Mouse (Mus musculus) ES-Bruce4 (cell line): Measurements from ENCODE around the gene Adarb1. TPM values are rescaled to one million over a fixed set of nuclear protein-coding genes. Genes with fewer than 3 reads are reported as not detected.
A peak's percentile ranks its signal among the peaks of the same experiment; 100 is the strongest.

Source experiments
- H3K27ac ChIP-seq: 2 replicates; pipeline ENCODE4 v1.5.1; 2012; ENCODE audit warnings: low read length, inconsistent platforms; ENCODE audit not compliant: insufficient read depth
- H3K27me3 ChIP-seq: 2 replicates; pipeline ENCODE4 v1.6.1; 2012; ENCODE audit warnings: mild to moderate bottlenecking, low read length, inconsistent platforms; ENCODE audit not compliant: control insufficient read depth, poor library complexity, insufficient read depth, severe bottlenecking
- H3K36me3 ChIP-seq: 2 replicates; pipeline ENCODE4 v1.6.1; 2012; ENCODE audit warnings: inconsistent platforms, mild to moderate bottlenecking, low read length, moderate library complexity; ENCODE audit not compliant: control insufficient read depth, poor library complexity, insufficient read depth, severe bottlenecking
- H3K4me1 ChIP-seq: one replicate; pipeline ENCODE4 v1.8.1; 2011; ENCODE audit warnings: low read length; ENCODE audit not compliant: control insufficient read depth, insufficient read depth
- H3K4me3 ChIP-seq: 2 replicates; pipeline ENCODE4 v1.5.1; 2011; ENCODE audit warnings: low read depth, mild to moderate bottlenecking, low read length
- H3K9ac ChIP-seq: 2 replicates; pipeline ENCODE4 v1.6.1; 2012; ENCODE audit warnings: low read depth, mild to moderate bottlenecking, inconsistent platforms; ENCODE audit not compliant: poor library complexity, severe bottlenecking
- H3K9me3 ChIP-seq: replicated peaks from 2 replicates; pipeline ENCODE4 v1.6.1; 2012; ENCODE audit warnings: mild to moderate bottlenecking, low read length, inconsistent platforms; ENCODE audit not compliant: control insufficient read depth, poor library complexity, insufficient read depth, severe bottlenecking
- CTCF ChIP-seq: IDR thresholded peaks from one replicate; pipeline ENCODE4 v1.8.1; 2011; ENCODE audit warnings: low read depth, low read length
- EP300 ChIP-seq: IDR thresholded peaks from 2 replicates; pipeline ENCODE4 v1.6.1; 2011; ENCODE audit warnings: low read depth, low read length; ENCODE audit not compliant: insufficient read depth
- POLR2A ChIP-seq: IDR thresholded peaks from one replicate; pipeline ENCODE4 v1.8.1; 2011; ENCODE audit warnings: low read length; ENCODE audit not compliant: insufficient read depth
- polyA plus RNA-seq: library from polyadenylated mRNA; stranded (reverse); fragments of >200 nt; gene quantifications from 2 replicates; pipeline ENCODE4 v1.2.4, GENCODE M21; 2011; ENCODE audit warnings: low read depth; ENCODE audit not compliant: missing spikeins, insufficient read depth, insufficient read length

Gene Adarb1
- polyA plus RNA-seq, 1 experiment, result 9.7 TPM

- Histone ChIP-seq H3K4me1 (no peaks in the 10 kb centered on the region), H3K27me3 (no peaks in the 10 kb centered on the region), H3K27ac (no peak overlapping the region), H3K36me3 (no peaks in the 10 kb centered on the region), H3K9me3 (no peaks in the 10 kb centered on the region), H3K9ac (no peak overlapping the region), H3K4me3 (no peak overlapping the region)
- no peak for TF ChIP-seq POLR2A
- TF ChIP-seq CTCF, result no peak
- TF ChIP-seq EP300, result no peak
These were observed 118.9 kb downstream of the Adarb1 start for GRCm38 (mm10) chr10:77299194-77299593.

DNA sequence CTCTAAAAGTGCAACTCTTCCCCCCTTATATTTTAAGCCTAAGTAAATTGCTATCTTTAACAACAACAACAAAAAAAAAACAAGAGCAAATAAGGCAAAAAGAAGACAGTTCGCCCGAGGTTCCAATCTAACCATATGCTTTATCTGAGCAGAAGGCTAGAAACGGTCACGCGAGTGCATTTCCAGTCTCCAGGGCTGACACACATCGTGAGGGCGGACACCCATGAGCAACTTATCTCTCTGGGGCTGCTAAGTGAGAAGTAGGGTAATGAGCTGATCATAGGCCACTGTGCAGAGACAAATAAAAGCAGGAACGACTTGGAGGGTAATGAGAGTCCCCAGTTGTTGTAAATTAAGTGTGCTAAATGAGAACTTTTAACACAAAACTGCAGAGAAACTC, 119.4 kb downstream of the Adarb1 start:
- Histone ChIP-seq H3K4me1 (no peaks in the 10 kb centered on the region), H3K27ac (no peak overlapping the region), H3K27me3 (no peaks in the 10 kb centered on the region), H3K36me3 (no peaks in the 10 kb centered on the region), H3K9me3 (no peaks in the 10 kb centered on the region), H3K9ac (no peak overlapping the region), H3K4me3 (no peak overlapping the region)
- no peak for TF ChIP-seq EP300
- TF ChIP-seq POLR2A, result no peak
- no peak for TF ChIP-seq CTCF

DNA sequence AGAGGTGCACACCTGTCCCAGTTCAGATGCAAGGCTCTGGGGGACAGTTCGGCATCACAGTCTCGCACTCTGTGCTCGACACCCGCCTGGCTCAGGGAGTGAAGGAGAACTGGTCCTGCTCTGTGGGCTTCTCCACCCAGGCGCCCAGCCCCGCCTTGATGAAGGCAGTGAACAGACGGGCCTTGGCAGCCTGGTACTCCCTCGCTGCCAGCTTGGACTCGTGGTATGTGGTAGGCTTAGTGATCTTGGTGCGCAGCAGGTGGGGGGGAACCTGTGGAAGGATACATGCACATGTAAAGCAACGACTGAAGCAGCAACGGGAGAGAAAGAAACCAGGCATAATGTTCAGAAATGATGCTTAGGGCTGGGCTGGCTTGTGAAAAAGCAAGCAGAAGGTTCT, 123.4 kb downstream of the Adarb1 start:
- Histone ChIP-seq H3K4me3 (peak overlapping the region; percentile 15; the same call in 1 of the 2 replicates), H3K36me3 (no peaks in the 10 kb centered on the region), H3K27ac (no peak overlapping the region), H3K27me3 (no peaks in the 10 kb centered on the region), H3K9me3 (no peaks in the 10 kb centered on the region), H3K4me1 (no peaks in the 10 kb centered on the region), H3K9ac (no peak overlapping the region)
- TF ChIP-seq CTCF, result no peak

DNA sequence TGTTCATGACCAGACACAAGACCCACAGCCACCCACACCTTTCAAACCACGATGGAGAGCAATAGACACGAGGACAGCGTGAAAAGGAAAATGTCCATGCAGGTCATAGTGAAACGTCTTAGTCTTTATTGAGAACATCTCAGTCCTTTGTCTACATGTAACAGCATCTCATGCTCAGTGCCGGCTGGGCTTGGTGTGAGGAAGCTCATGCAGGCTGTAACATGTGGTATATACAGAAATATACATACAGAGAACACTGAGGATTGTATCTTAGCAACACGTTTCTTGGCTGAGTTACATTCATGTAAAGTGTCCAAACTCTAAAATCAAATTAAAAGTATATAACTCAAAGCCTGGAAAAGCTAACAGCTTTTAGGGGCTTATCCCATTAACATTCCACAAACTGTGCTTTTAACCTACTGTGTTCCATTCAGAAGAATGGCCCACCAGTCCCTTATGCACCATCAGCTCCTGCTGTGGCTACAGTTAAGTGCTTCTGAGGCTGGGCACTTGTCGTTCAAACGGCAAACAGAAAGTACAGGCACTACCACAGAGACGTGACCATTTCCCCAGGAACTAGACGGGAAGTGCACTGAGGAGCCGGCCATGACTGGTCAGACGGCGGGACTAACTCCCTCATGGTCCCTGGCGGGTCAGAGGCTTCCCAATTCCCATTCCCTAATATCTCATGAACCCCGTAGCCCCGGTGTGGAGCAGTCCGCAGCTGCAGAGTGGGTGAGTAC, 127.3 kb downstream of the Adarb1 start:
- Histone ChIP-seq H3K4me1 (no peaks in the 10 kb centered on the region), H3K9me3 (no peaks in the 10 kb centered on the region), H3K27ac (no peak overlapping the region), H3K36me3 (no peaks in the 10 kb centered on the region), H3K27me3 (no peaks in the 10 kb centered on the region), H3K4me3 (no peak overlapping the region), H3K9ac (no peak overlapping the region)
- no peak for TF ChIP-seq POLR2A

DNA sequence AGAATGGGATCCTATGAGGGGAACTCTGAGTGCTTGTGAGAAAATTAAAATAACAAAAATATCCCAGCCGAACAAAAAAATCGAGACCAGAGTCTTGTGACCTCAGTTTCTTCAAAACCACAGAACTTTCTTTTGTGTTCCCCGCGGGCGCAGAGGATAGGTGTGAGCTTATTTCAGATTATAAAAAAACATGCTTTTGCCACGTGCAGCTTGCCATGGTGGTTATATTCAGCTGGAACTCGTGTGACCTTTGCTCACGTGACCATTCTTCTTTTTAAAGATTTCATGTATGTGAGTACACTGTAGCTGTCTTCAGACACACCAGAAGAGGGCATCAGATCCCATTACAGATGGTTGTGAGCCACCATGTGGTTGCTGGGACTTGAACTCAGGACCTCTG, 128.5 kb downstream of the Adarb1 start:
- Histone ChIP-seq H3K27me3 (no peaks in the 10 kb centered on the region), H3K9ac (no peak overlapping the region), H3K4me3 (no peak overlapping the region), H3K27ac (no peak overlapping the region), H3K9me3 (no peaks in the 10 kb centered on the region), H3K4me1 (no peaks in the 10 kb centered on the region), H3K36me3 (no peaks in the 10 kb centered on the region)
- TF ChIP-seq CTCF, result no peak
- TF ChIP-seq POLR2A, result no peak
- TF ChIP-seq EP300, result no peak

- H3K9me3 ChIP-seq, result no peaks in the 10 kb centered on the region
- TF ChIP-seq EP300 (no peak), CTCF (no peak), POLR2A (no peak)
- no peak overlapping the region for H3K4me3 ChIP-seq
- H3K4me1 ChIP-seq, result no peaks in the 10 kb centered on the region
- H3K36me3 ChIP-seq, result no peaks in the 10 kb centered on the region
- H3K27me3 ChIP-seq, result no peaks in the 10 kb centered on the region
- no peak overlapping the region for H3K9ac ChIP-seq
- no peak overlapping the region for H3K27ac ChIP-seq
These were observed 129.4 kb downstream of the Adarb1 start for GRCm38 (mm10) chr10:77288639-77289195.
